Mouse (Mus musculus) thymus, adult 2 months (tissue): ENCODE data around the gene Steap3.

ENCODE experiments used
- CTCF ChIP-seq: fragments of 200-500 bp; IDR thresholded peaks from 2 replicates; pipeline ENCODE4 v1.5.1; 2012; ENCODE audit warnings: mild to moderate bottlenecking, control low read depth, low read length, moderate library complexity, borderline replicate concordance; ENCODE audit not compliant: control insufficient read depth, poor library complexity, insufficient read depth; ENCODE audit errors: extremely low read depth
- POLR2A ChIP-seq: fragments of 200-500 bp; IDR thresholded peaks from 2 replicates; pipeline ENCODE4 v1.6.1; 2012; ENCODE audit warnings: mild to moderate bottlenecking, low read length, control low read depth, moderate library complexity; ENCODE audit not compliant: control insufficient read depth, poor library complexity, insufficient read depth; ENCODE audit errors: extremely low read depth

DNA sequence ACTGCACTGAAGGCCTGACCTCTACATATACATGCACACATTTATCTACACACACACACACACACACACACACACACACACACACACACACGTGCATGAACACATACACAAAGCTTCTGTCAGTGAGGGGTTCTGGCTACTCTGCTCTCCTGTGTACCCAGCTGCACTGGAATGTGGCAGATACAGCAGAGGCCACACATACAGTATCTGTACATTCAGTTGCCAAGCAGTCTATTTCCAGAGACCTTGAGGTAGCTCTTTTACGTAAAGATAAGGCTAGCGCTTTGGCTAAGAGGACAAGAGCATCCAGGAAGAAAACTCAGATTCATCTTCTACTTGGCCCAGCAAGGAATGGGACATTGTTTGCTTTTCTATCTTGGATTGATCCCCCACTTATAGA, 4.9 kb downstream of the Steap3 start:
- TF ChIP-seq CTCF, result no peak
- TF ChIP-seq POLR2A, result no peak
